Mouse (Mus musculus): Measurements from ENCODE around the gene Smad3.

The Smad3 gene

GRCm38 (mm10) chr9:63699145-63699544, 58.6 kb downstream of the Smad3 start:
- DNase-seq (ENCODE audit: low spot score): no peak

DNA sequence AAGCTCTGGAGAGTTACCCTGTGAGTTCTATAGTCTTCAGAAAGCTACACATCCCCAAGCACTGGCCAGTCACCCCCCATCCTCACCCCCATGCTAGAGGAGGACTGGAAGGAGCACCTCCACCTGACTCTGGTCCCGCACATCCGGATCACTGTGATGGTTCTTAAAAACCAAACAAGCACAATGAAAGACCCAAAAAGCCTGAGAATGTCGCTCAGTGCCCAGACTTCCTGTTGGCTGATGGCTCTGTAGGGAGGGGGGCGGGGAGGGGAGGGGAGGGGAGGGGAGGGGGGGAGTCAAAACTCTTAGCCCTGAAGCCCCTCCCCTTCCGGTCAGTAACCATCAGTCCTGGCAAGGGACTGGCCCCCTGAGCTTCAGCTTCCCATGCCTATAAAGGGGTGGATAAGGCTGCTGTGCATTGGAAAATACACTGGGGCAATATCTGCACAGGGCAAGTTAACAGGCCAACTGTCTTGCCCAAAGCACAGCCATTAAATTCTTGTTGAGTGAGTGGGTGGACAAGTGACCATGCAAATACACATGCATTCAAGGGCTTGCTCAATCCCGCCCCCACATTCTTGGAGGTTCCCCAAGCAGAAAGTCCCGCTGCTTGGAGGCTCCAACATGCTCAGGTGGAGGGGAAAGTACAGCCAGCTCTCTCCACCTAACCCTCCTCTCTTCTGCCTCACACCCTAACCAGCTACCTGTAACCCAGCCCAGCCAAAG, 59.3 kb downstream of the Smad3 start:
- DNase-seq (ENCODE audit: low spot score): no peak

- no peak for DNase-seq (ENCODE audit: low spot score)
Measured at GRCm38 (mm10) chr9:63697606-63698005, 60.2 kb downstream of the Smad3 start.

- no peak for DNase-seq (ENCODE audit: low spot score)
Measured at GRCm38 (mm10) chr9:63696463-63697105, 61.2 kb downstream of the Smad3 start.

DNA sequence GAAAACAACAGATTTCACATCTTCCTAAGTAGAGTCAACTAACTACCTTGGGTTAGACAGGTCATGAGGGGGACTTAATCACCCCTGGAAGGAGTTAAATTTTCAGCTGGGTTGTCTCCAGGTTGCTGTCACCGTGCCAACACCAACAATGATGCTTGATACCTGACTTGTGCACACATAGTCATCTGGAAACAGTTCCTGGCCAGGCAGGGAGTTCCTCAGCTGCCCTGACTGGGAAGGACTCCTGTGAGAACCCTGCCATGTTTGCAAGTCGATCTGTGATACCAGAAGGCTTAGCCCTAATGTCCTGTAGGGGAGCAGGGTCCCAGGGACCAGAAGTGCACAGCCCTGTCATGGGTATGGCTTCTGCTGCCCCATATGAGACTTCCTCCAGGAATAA, 65.8 kb downstream of the Smad3 start:
- no peak for DNase-seq (ENCODE audit: low spot score)

DNA sequence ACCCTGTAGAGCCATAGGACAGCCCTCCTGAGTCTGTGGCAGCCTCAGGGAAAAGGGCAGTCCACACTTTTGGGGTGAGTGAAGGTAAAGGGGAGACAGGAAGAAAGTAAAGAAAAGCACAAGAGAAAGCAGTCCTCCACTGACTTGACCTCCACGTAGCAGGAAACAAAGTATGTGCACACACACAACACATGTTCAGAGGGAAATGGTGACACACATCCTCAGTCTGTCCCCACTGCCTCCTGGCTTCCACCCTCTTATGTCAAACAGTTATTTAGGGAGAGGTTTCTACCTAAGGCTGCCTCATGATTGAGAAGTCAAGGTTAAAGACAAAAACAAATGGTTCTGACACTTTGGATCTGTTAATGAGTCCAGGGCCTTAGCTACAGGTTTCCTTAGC, 67.3 kb downstream of the Smad3 start:
- DNase-seq (ENCODE audit: low spot score): no peak

- DNase-seq (ENCODE audit: low spot score): no peak
Measured at GRCm38 (mm10) chr9:63687413-63688015, 70.3 kb downstream of the Smad3 start.

DNA sequence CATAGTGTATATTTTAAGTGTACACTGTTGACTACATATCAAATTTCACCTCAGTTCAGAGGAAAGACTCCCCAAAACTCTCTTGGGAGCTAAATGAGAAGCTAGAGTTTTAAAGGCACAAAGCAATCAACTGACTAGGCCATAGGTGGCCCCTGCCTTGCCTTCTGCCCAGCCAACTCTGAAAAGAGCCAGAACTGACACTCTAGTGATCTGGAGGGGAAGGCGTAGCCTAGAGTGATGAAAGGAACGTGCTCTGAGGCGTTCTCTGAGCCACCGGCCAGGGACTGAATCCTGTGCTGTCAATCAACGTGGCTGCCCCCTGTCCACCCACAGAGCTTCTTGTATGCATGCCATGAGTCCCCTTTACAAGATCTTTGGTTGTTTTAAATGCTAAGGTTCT, 72.4 kb downstream of the Smad3 start:
- DNase-seq (ENCODE audit: low spot score): no peak

DNA sequence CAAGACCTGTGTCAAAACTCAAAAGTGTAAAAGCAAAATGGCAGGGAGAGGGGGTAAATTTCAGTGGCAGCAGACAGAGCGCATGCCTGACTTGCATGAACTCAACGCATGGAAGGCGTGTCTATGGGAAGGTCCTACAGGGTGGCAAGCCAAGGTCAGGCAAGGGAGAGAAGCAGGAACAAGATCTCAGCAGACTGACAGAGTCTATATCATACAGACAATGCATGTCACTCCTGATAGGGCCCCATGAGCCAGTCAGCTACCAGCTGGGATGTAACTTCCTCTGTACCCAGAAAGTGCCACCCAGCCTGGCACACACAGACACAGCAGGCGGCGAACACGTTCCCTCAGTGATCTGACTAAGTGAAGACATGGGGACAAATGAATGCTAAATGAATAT, 73.5 kb downstream of the Smad3 start:
- DNase-seq (ENCODE audit: low spot score): no peak

GRCm38 (mm10) chr9:63682943-63683342, 74.9 kb downstream of the Smad3 start:
- DNase-seq (ENCODE audit: low spot score): no peak

DNA sequence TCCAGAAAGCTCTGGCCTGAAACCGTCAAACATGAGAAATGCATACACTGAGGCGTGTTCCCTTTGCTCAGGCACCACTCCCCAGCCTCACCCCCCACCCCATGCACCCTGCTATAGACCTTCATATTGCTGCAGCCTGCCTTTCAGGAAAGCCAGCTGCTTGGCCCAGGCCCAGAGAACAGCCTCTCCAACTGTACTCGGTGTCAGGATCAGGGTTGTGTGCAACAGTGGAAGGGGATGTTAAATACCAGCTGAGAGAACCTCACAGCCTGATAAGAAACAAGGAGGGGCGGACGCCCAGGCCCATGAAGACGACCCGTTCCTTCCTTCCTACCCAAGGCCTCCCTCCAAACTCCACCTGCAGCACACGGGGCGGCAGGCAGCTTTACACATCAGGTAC, 75.5 kb downstream of the Smad3 start:
- DNase-seq (ENCODE audit: low spot score): no peak

DNA sequence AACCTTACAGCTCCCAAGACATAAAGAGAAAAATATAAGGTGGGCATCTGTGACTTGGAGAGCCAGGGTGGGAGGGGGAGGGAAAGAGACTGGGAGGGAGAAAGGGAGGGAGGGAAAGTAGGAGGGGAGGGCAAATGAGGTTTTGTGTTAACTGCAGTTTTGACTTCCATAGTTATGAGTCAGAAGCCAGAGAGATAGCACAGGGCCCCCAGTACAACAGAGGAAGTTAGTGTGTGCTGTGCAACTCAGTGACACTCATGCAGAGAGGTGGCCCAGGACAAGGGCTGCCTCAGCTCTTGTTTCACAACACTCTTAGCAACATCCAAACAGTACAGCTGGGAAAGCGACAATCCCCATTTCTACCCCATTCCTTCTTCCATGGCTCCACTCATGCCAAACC, 79.7 kb downstream of the Smad3 start:
- DNase-seq (ENCODE audit: low spot score): no peak

GRCm38 (mm10) chr9:63677621-63678020, 80.2 kb downstream of the Smad3 start:
- no peak for DNase-seq (ENCODE audit: low spot score)

DNA sequence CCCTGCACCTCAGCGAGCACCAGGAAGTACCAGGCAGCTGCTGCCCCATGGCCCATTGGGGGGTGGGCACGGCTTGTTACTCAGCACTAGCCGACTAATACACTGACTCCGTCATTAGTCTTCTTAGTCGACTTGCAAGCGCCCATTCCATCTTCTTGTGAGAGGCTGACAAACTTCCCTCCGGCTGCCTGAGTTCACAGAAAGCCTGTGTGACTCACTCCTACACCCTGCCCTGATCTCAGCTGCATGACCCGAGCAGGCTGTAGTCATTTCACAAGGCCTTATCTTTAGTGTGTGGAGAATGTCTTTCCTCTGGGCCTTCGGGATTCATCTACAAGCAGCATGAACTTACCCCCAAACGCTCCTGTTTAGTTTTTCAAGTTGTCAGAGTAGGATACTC, 83.2 kb downstream of the Smad3 start:
- DNase-seq (ENCODE audit: low spot score): no peak

DNA sequence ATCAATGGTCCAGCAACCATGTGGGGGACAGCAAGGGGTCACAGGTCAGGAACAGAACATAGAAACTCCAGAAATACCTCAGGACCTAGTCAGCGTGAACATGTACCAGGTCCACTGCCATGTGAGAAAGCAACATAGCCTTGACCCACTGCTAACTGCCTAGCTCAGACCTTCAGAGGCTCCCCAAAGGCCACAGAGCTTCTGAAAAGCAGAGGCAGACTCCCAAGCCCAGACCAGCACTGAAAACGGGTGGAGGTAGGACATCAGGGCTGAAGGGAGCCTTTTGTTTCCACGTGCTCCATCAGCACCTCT, 84.3 kb downstream of the Smad3 start:
- no peak for DNase-seq (ENCODE audit: low spot score)

- no peak for DNase-seq (ENCODE audit: low spot score)
Measured at GRCm38 (mm10) chr9:63672797-63673493, 84.8 kb downstream of the Smad3 start.

DNA sequence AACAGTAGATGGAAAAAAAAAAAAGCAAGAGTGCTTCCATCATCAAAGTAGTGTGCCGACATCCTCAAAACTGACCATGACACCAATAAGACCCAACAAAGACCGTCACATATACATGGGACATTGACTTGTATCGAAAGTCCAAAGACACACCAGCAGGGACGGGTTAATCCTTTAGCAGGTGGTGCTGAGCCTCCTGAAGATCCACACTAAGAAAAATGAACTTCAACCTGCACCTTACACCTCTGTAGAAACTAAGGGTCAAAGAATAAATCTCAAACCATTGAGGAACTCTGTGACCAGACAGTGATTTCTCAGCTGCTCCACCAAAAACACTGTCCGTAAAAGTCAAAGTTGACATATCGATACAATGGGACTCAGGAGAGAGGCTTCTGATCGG, 88.0 kb downstream of the Smad3 start:
- no peak for DNase-seq (ENCODE audit: low spot score)

DNA sequence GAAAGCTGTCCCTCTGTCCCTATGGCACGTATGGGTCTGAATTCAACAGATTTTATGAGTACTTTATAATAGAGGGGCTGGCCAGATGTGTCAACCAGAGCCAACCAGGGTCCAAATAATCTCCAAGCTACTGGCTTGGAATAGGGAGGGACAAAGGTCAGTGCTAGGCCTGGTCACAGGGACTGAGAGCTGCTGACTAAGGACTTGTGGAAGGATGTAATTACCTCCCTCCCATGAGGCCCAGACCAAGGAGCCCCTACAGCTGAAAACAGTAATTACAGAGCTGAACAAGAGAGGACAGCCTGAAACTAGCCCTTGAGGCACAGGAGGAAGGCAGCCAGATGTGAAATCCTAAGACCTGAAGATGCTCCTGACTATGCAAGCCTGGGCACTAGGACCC, 89.2 kb downstream of the Smad3 start:
- no peak for DNase-seq (ENCODE audit: low spot score)

DNA sequence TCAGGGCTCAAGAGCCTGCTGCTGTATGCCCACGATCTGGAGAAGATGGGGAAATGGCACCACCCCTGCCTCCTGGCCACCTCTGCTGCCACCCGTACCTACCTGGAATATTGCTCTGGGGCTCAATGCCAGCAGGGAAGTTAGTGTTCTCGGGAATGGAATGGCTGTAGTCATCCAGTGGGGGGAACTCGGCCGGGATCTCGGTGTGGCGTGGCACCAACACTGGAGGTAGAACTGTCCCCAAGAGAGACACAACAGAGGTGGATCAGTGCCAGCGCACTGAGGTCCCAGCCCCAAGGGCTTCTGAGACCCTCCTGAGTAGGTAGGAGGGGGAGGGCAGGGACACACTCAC, 90.4 kb downstream of the Smad3 start:
- DNase-seq (ENCODE audit: low spot score): no peak

GRCm38 (mm10) chr9:63666612-63667372, 91.0 kb downstream of the Smad3 start:
- DNase-seq (ENCODE audit: low spot score): no peak

DNA sequence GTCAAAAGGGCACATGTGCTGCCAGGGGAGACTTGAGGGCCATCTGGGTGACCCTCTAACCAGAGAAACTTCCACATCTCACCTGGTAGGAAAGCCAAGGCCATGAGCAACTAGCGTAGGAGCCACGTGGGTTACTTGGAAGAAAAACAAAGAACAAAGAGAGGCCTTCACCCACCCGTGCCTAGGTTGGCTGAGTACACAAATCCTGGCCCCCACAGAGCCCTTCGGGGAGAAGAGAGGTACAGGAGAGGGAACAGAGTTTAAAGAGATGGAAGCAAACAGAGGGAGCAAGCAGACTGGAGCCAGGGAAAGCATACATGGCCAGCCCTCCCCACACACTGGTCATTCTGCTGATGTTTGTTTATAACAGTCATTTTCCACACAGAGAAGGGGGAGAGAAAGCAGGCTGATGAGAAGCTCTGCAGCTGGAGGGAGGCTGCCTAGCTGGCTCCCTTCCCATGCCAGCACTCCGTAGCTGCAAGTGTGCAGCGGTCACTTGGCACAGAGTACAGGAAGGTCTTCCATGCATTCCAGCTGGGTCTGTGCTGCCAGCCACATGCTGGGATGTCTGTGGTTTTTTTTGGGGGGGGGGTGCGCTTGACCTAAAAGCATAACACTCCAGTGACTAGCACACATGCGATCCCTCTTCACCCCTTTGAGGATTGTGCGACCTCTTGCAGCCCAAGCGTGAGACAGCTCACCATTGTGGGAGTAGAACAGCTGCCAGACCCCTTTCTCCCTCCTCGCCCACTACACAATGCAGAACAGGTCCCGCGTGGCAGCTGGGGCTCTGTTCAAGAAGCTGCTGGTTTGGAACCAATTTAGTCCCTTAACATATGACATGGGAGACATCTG, 92.8 kb downstream of the Smad3 start:
- no peak for DNase-seq (ENCODE audit: low spot score)

All from urinary bladder, postnatal 25 days (tissue).